Mouse (Mus musculus): ENCODE data around the gene Ralgps2. TPM values are rescaled to one million over a fixed set of nuclear protein-coding genes. Genes with fewer than 3 reads are reported as not detected.

Gene Ralgps2
- polyA plus RNA-seq (2016; fragmentation: Nextera tagmentation; extraction: Ambion mirVana), result 80.4 and 85.0 TPM in 2 replicates

GRCm38 (mm10) chr1:156939251-156940141 lies at the start of gene Ralgps2:
Gene Ralgps2, minus strand, starts transcription at chr1:156939626.
- under 1% methylated on average over 124 of the region's 124 CpGs for WGBS
- Histone ChIP-seq H3K27me3 (ENCODE audit: insufficient read depth, poor library complexity, severe bottlenecking) (no peaks in the 10 kb centered on the region), H3K9me3 (0 out of 2 replicates have a peak, but pooled peaks cover 2% of the 10 kb centered on the region), H3K27ac (peak within 1 kb of the TSS; percentile 99), H3K36me3 (0 out of 2 replicates have a peak, but pooled peaks cover 3% of the 10 kb centered on the region), H3K4me1 (replicated peaks) (peaks cover 24% of the 10 kb centered on the region), H3K4me3 (peak within 1 kb of the TSS; percentile 91)
- peak; percentile 76 for DNase-seq (ENCODE audit: low spot score)

- Histone ChIP-seq H3K27me3 (ENCODE audit: insufficient read depth, poor library complexity, severe bottlenecking) (no peaks in the 10 kb centered on the region), H3K4me1 (replicated peaks) (peaks cover 61% of the 10 kb centered on the region), H3K27ac (no peak overlapping the region), H3K36me3 (no peaks in the 10 kb centered on the region), H3K4me3 (no peak overlapping the region), H3K9me3 (no peaks in the 10 kb centered on the region)
- whole genome bisulfite sequencing, result 81% methylated on average over 3 of the region's 3 CpGs
- no peak for DNase-seq (ENCODE audit: low spot score)
Measured at GRCm38 (mm10) chr1:156987576-156987975, 48.1 kb upstream of the Ralgps2 start.

GRCm38 (mm10) chr1:156986641-156987345 lies 47.4 kb upstream of the Ralgps2 start:
- H3K4me3 ChIP-seq, result no peak overlapping the region
- no peaks in the 10 kb centered on the region for H3K9me3 ChIP-seq
- H3K27ac ChIP-seq, result peak overlapping the region; percentile 71
- WGBS, result 82% methylated on average over 6 of the region's 6 CpGs
- no peak for DNase-seq (ENCODE audit: low spot score)
- H3K27me3 ChIP-seq (ENCODE audit: insufficient read depth, poor library complexity, severe bottlenecking), result no peaks in the 10 kb centered on the region
- H3K4me1 ChIP-seq (replicated peaks), result peaks cover 57% of the 10 kb centered on the region
- no peaks in the 10 kb centered on the region for H3K36me3 ChIP-seq

- H3K9me3 ChIP-seq, result no peaks in the 10 kb centered on the region
- H3K27ac ChIP-seq, result peak overlapping the region; percentile 71
- no peaks in the 10 kb centered on the region for H3K36me3 ChIP-seq
- no peaks in the 10 kb centered on the region for H3K27me3 ChIP-seq (ENCODE audit: insufficient read depth, poor library complexity, severe bottlenecking)
- H3K4me1 ChIP-seq (replicated peaks), result peaks cover 54% of the 10 kb centered on the region
- H3K4me3 ChIP-seq, result no peak overlapping the region
- WGBS, result 44% methylated on average over 6 of the region's 6 CpGs
- no peak for DNase-seq (ENCODE audit: low spot score)
Measured at GRCm38 (mm10) chr1:156985657-156986640, 46.5 kb upstream of the Ralgps2 start.

- Histone ChIP-seq H3K36me3 (no peaks in the 10 kb centered on the region), H3K27ac (peak overlapping the region; percentile 54; the same call in 1 of the 2 replicates), H3K9me3 (no peaks in the 10 kb centered on the region), H3K4me1 (replicated peaks) (peaks cover 32% of the 10 kb centered on the region), H3K27me3 (ENCODE audit: insufficient read depth, poor library complexity, severe bottlenecking) (no peaks in the 10 kb centered on the region), H3K4me3 (no peak overlapping the region)
- WGBS, result 83% methylated on average over 14 of the region's 14 CpGs
- no peak for DNase-seq (ENCODE audit: low spot score)
Measured at GRCm38 (mm10) chr1:156983009-156983870, 43.8 kb upstream of the Ralgps2 start.

GRCm38 (mm10) chr1:156981975-156982374 lies 42.5 kb upstream of the Ralgps2 start:
- WGBS, result 86% methylated on average over 9 of the region's 9 CpGs
- Histone ChIP-seq H3K4me1 (replicated peaks) (peaks cover 32% of the 10 kb centered on the region), H3K4me3 (no peak overlapping the region), H3K27me3 (ENCODE audit: insufficient read depth, poor library complexity, severe bottlenecking) (no peaks in the 10 kb centered on the region), H3K36me3 (no peaks in the 10 kb centered on the region), H3K27ac (no peak overlapping the region), H3K9me3 (no peaks in the 10 kb centered on the region)
- DNase-seq (ENCODE audit: low spot score), result no peak

GRCm38 (mm10) chr1:156979722-156980121 lies 40.3 kb upstream of the Ralgps2 start:
- DNase-seq (ENCODE audit: low spot score), result no peak
- H3K27me3 ChIP-seq (ENCODE audit: insufficient read depth, poor library complexity, severe bottlenecking), result no peaks in the 10 kb centered on the region
- H3K4me3 ChIP-seq, result no peak overlapping the region
- no peak overlapping the region for H3K27ac ChIP-seq
- H3K36me3 ChIP-seq, result no peaks in the 10 kb centered on the region
- no peaks in the 10 kb centered on the region for H3K9me3 ChIP-seq
- H3K4me1 ChIP-seq (replicated peaks), result peaks cover 16% of the 10 kb centered on the region
- 79% methylated on average over 4 of the region's 4 CpGs for WGBS

- Histone ChIP-seq H3K4me3 (no peak overlapping the region), H3K4me1 (replicated peaks) (peaks cover 16% of the 10 kb centered on the region), H3K27me3 (ENCODE audit: insufficient read depth, poor library complexity, severe bottlenecking) (no peaks in the 10 kb centered on the region), H3K36me3 (no peaks in the 10 kb centered on the region), H3K9me3 (no peaks in the 10 kb centered on the region), H3K27ac (no peak overlapping the region)
- WGBS, result 89% methylated on average over 7 of the region's 7 CpGs
- DNase-seq (ENCODE audit: low spot score), result no peak
Measured at GRCm38 (mm10) chr1:156978656-156979055, 39.2 kb upstream of the Ralgps2 start.

GRCm38 (mm10) chr1:156973857-156974256 lies 34.4 kb upstream of the Ralgps2 start:
- no peaks in the 10 kb centered on the region for H3K9me3 ChIP-seq
- WGBS, result 89% methylated on average over 6 of the region's 6 CpGs
- no peak for DNase-seq (ENCODE audit: low spot score)
- no peaks in the 10 kb centered on the region for H3K36me3 ChIP-seq
- no peaks in the 10 kb centered on the region for H3K4me1 ChIP-seq (replicated peaks)
- H3K27me3 ChIP-seq (ENCODE audit: insufficient read depth, poor library complexity, severe bottlenecking), result no peaks in the 10 kb centered on the region
- no peak overlapping the region for H3K4me3 ChIP-seq
- no peak overlapping the region for H3K27ac ChIP-seq

- no peak overlapping the region for H3K4me3 ChIP-seq
- H3K27ac ChIP-seq, result no peak overlapping the region
- H3K27me3 ChIP-seq (ENCODE audit: insufficient read depth, poor library complexity, severe bottlenecking), result no peaks in the 10 kb centered on the region
- H3K36me3 ChIP-seq, result no peaks in the 10 kb centered on the region
- WGBS, result 90% methylated on average over 4 of the region's 4 CpGs
- DNase-seq (ENCODE audit: low spot score), result no peak
- no peaks in the 10 kb centered on the region for H3K9me3 ChIP-seq
- H3K4me1 ChIP-seq (replicated peaks), result no peaks in the 10 kb centered on the region
Measured at GRCm38 (mm10) chr1:156972391-156972790, 33.0 kb upstream of the Ralgps2 start.

GRCm38 (mm10) chr1:156971206-156971811 lies 31.9 kb upstream of the Ralgps2 start:
- Histone ChIP-seq H3K9me3 (no peaks in the 10 kb centered on the region), H3K36me3 (no peaks in the 10 kb centered on the region), H3K27me3 (ENCODE audit: insufficient read depth, poor library complexity, severe bottlenecking) (no peaks in the 10 kb centered on the region), H3K4me3 (no peak overlapping the region), H3K4me1 (replicated peaks) (no peaks in the 10 kb centered on the region), H3K27ac (no peak overlapping the region)
- WGBS, result 91% methylated on average over 7 of the region's 7 CpGs
- DNase-seq (ENCODE audit: low spot score), result no peak
